Mouse (Mus musculus) kidney, embryonic 16.5 days (tissue): Measurements from ENCODE around the gene Ap3d1. TPM values are rescaled to one million over a fixed set of nuclear protein-coding genes. Genes with fewer than 3 reads are reported as not detected.

Experiments used
- ATAC-seq: fragments of 200-750 bp; cut with Nextera tagmentation; 2 replicates; pipeline ENCODE4 v1.8.0; 2017; ENCODE audit warnings: moderate TSS enrichment; ENCODE audit not compliant: low FRiP score, low TSS enrichment
- H3K27ac ChIP-seq: fragments of 300-500 bp; sonication (generic); 2 replicates; pipeline ENCODE4 v1.5.1; 2014; ENCODE audit warnings: low read length
- H3K27me3 ChIP-seq: fragments of 300-500 bp; sonication (generic); 2 replicates; pipeline ENCODE4 v1.6.1; 2014; ENCODE audit warnings: low read length, control low read depth, mixed read lengths; ENCODE audit not compliant: insufficient read depth
- H3K36me3 ChIP-seq: fragments of 300-500 bp; sonication (generic); 2 replicates; pipeline ENCODE4 v1.6.1; 2014; ENCODE audit warnings: low read length, control low read depth, mixed read lengths; ENCODE audit not compliant: insufficient read depth
- H3K4me1 ChIP-seq: fragments of 300-500 bp; sonication (generic); 2 replicates; pipeline ENCODE4 v1.6.1; 2014; ENCODE audit warnings: low read length, control low read depth, mixed read lengths; ENCODE audit not compliant: insufficient read depth
- H3K4me2 ChIP-seq: fragments of 300-500 bp; sonication (generic); replicated peaks from 2 replicates; pipeline ENCODE4 v1.6.1; 2014; ENCODE audit warnings: low read depth, low read length
- H3K4me3 ChIP-seq: fragments of 300-500 bp; sonication (generic); 2 replicates; pipeline ENCODE4 v1.5.1; 2014; ENCODE audit warnings: mild to moderate bottlenecking, low read length
- H3K9ac ChIP-seq: fragments of 300-500 bp; sonication (generic); replicated peaks from 2 replicates; pipeline ENCODE4 v1.6.1; 2014; ENCODE audit warnings: low read length
- H3K9me3 ChIP-seq: fragments of 300-500 bp; sonication (generic); 2 replicates; pipeline ENCODE4 v1.6.1; 2016; ENCODE audit warnings: low read length, control low read depth
- WGBS: fragments of 180-500 bp; shearing (Covaris S2); extraction: QIAGEN DNeasy Blood & Tissue Kit; methylation state at CpG from one replicate; pipeline ENCODE4 v1.1.7; 2014; 5-methylcytosine and 5-hydroxymethylcytosine counted together
- polyA plus RNA-seq: library from polyadenylated mRNA; unstranded; fragments of >200 nt; fragmentation: Nextera tagmentation; extraction: Ambion mirVana; gene quantifications from 2 replicates; pipeline ENCODE4 v1.2.1, GENCODE M21; 2015

Gene Ap3d1
- polyA plus RNA-seq, 1 experiment from 2014 or later, result 68.8 TPM

DNA sequence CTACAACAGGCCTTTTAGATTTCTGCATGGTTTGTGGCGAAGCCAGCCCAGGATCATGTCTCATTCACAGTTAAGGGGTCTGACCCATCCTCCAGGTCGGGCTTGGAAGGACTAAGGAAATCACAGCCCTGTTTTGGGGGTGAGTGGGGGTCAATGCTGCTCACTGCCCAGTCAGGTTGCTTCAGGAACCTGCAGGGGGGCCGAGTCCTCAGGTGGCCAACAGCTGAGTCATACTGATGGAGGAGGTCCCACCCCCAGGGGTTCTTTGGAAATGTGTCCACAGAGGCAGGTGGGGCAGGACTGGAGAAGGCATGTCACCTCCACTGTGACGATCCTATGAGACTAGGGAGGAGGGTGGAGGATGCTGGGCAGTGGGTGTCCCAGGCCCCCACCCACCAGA lies 76.6 kb downstream of the Ap3d1 start:
- 45% methylated on average over 4 of the region's 4 CpGs for WGBS
- H3K4me1 ChIP-seq, result peaks cover 40% of the 10 kb centered on the region
- no peak overlapping the region for H3K4me3 ChIP-seq
- H3K9me3 ChIP-seq, result no peaks in the 10 kb centered on the region
- H3K9ac ChIP-seq, result peak overlapping the region; percentile 51
- peaks cover 48% of the 10 kb centered on the region for H3K36me3 ChIP-seq
- no peaks in the 10 kb centered on the region for H3K27me3 ChIP-seq
- ATAC-seq, result no peak
- H3K27ac ChIP-seq, result peak overlapping the region; percentile 93
- peak overlapping the region; percentile 46 for H3K4me2 ChIP-seq

- Histone ChIP-seq H3K27ac (peak overlapping the region; percentile 93), H3K4me3 (peak overlapping the region; percentile 15; the same call in 1 of the 2 replicates), H3K4me1 (peaks cover 40% of the 10 kb centered on the region), H3K4me2 (peak overlapping the region; percentile 46), H3K36me3 (peaks cover 43% of the 10 kb centered on the region), H3K9ac (peak overlapping the region; percentile 57), H3K9me3 (no peaks in the 10 kb centered on the region), H3K27me3 (no peaks in the 10 kb centered on the region)
- peak; percentile 73 for ATAC-seq
- WGBS, result 3% methylated on average over 10 of the region's 10 CpGs
These were observed 77.1 kb downstream of the Ap3d1 start for GRCm38 (mm10) chr10:80665016-80665380.

DNA sequence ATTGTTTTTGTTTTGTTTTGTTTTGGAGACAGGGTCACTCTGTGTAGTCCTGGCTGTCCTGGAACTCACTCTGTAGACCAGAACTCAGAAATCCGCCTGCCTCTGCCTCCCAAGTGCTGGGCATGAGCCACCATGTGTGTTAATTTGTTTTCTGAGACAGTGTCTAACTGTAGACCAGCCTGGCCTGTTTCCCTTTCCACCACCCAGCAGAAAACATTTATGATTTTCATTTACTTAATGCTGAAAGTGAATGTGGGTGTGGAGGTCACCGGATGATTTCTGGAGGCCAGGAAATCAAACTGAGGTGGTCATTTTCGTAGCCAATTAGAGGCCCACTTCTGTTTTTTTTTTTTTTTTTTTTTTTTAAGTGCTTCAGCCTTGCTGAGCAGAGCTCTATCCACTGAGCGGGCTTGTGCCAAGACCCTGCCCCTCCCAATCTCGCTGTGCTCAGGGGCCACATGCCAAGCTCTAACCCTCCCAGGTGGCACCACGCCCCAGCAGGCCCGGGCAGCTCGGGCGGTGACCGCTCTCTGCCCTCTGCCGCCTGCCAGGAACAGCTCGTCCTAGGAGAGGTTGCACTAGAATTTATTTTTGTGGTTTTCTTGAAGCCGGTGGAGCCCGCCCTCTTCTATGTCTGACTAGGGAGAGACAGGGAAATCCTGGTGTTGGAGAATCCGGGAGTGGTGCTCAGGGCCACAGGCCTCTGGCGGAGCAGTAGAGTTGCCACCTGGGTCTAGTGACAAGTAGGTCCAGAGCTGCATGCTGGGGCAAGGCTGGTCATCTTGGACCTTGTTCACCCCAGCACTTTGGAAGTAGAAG lies 77.7 kb downstream of the Ap3d1 start:
- Histone ChIP-seq H3K27me3 (no peaks in the 10 kb centered on the region), H3K4me1 (peaks cover 40% of the 10 kb centered on the region), H3K27ac (peak overlapping the region; percentile 93), H3K9me3 (no peaks in the 10 kb centered on the region), H3K4me2 (peak overlapping the region; percentile 46), H3K9ac (peak overlapping the region; percentile 57), H3K36me3 (peaks cover 37% of the 10 kb centered on the region), H3K4me3 (peak overlapping the region; percentile 15; the same call in 1 of the 2 replicates)
- ATAC-seq, result peak; percentile 60
- WGBS, result 11% methylated on average over 16 of the region's 16 CpGs

DNA sequence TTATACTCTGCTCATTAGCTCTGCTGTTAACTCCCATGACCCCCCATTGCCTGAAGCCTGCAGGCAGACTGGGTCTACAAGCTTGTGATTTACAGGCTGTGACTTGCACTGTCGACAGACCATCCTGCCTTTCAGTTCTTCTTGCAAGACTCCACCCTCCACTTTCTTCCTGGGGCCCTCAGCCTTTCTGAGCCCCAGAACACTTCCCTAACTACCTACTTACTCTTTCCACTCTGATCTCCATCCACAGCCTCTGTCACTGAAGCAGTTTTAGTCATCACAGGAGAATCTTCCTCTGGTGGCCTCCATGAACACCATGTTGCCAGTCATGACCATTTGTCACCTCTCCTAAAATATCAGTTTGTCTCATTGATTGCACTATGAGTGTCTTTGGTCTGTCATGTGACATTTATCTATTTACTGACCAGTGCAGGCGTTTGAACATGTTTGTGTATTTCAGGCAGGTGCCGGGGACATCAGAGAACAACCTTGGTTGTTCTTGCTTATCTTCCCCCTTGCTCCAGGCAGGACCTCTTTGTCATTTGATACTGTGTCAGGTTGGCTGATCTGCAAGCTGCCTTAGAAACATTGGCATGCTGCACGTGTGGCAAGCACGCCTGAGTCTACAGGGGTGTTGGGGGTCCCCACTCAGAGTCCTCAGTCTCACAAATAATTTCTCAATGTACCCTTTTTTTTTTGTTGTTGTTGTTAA lies 78.4 kb downstream of the Ap3d1 start:
- Histone ChIP-seq H3K36me3 (peaks cover 30% of the 10 kb centered on the region), H3K27me3 (no peaks in the 10 kb centered on the region), H3K27ac (peak overlapping the region; percentile 93), H3K9me3 (no peaks in the 10 kb centered on the region), H3K9ac (no peak overlapping the region), H3K4me1 (peaks cover 45% of the 10 kb centered on the region), H3K4me2 (no peak overlapping the region), H3K4me3 (no peak overlapping the region)
- WGBS, result 22% methylated on average over 5 of the region's 5 CpGs
- no peak for ATAC-seq

DNA sequence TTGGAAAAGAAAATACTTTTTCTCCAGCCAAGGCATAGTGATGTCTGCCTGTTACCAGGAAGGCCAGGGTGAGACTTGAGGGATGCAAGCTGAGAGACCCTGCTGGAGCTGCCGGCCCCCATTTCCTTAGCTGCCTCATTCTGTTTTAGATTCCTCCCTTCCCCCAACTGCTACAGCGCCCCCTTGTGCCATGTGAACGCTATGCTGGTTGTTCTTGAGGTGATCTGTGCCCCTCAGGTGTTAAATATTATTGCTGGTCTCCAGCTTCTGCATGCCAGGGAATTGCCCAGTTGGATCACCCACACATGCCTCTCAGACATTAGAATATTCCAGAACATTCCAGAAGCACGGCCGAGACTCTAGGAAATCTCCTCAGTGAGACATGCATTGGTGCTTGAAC lies 80.9 kb downstream of the Ap3d1 start:
- no peaks in the 10 kb centered on the region for H3K27me3 ChIP-seq
- no peak for ATAC-seq
- H3K4me1 ChIP-seq, result peaks cover 48% of the 10 kb centered on the region
- H3K27ac ChIP-seq, result no peak overlapping the region
- peaks cover 5% of the 10 kb centered on the region; the same call in 1 of the 2 replicates for H3K36me3 ChIP-seq
- H3K9me3 ChIP-seq, result no peaks in the 10 kb centered on the region
- no peak overlapping the region for H3K4me3 ChIP-seq
- 37% methylated on average over 5 of the region's 5 CpGs for WGBS
- no peak overlapping the region for H3K9ac ChIP-seq
- H3K4me2 ChIP-seq, result no peak overlapping the region

DNA sequence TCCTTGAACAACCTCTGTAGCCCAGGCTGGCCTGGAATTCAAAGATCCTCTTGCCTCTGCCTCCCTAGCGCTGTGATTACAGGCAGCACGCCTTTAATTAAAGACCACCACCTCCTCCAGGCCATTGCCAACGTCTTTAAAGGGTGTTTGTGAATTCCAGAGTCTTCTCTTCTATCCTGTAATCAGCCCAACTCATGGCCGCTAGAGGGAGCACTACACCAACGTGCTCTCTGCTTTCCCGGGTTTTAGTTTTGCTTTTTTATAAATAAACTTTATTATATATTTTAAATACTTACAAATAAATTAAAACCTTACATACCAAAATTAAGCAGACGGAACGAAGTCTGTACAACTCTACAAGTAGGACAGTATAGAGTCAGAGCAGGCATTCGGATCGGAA lies 82.9 kb downstream of the Ap3d1 start:
- H3K4me3 ChIP-seq, result peak overlapping the region; percentile 26
- H3K27me3 ChIP-seq, result no peaks in the 10 kb centered on the region
- peaks cover 44% of the 10 kb centered on the region for H3K4me1 ChIP-seq
- no peak for ATAC-seq
- H3K9ac ChIP-seq, result peak overlapping the region; percentile 51
- peak overlapping the region; percentile 31 for H3K4me2 ChIP-seq
- H3K36me3 ChIP-seq, result no peaks in the 10 kb centered on the region
- H3K27ac ChIP-seq, result peak overlapping the region; percentile 37; the same call in 1 of the 2 replicates
- WGBS, result 14% methylated on average over 10 of the region's 10 CpGs
- H3K9me3 ChIP-seq, result no peaks in the 10 kb centered on the region

DNA sequence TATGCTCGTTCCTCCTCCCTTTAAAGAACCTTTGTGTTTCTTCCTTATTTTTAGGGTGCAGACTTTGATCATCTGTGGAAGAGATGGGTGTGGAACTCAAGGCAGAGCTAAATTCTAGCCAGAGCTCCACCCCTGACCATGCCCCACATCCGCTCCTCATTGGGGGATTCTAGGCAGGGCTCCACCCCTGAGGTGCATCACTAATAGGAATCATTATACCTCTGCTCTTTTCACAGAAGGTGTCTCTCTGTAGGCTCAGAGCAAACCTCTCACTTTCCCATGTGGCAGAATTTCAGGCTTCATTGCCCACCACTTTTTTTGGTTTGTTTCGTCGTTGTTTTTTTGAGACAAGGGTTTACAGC lies 83.2 kb downstream of the Ap3d1 start:
- Histone ChIP-seq H3K4me3 (no peak overlapping the region), H3K9ac (peak overlapping the region; percentile 51), H3K27me3 (no peaks in the 10 kb centered on the region), H3K4me1 (peaks cover 42% of the 10 kb centered on the region), H3K27ac (peak overlapping the region; percentile 37; the same call in 1 of the 2 replicates), H3K4me2 (0 out of 2 replicates have a peak overlapping the region, but pooled peaks have one; percentile 31), H3K9me3 (no peaks in the 10 kb centered on the region), H3K36me3 (no peaks in the 10 kb centered on the region)
- no peak for ATAC-seq
- WGBS, result 58% methylated on average over 4 of the region's 4 CpGs

GRCm38 (mm10) chr10:80658194-80658840 lies 83.7 kb downstream of the Ap3d1 start:
- no peak overlapping the region for H3K4me3 ChIP-seq
- H3K4me2 ChIP-seq, result no peak overlapping the region
- H3K36me3 ChIP-seq, result no peaks in the 10 kb centered on the region
- H3K9ac ChIP-seq, result peak overlapping the region; percentile 51; the same call in 1 of the 2 replicates
- 85% methylated on average over 14 of the region's 14 CpGs for whole genome bisulfite sequencing
- no peak for ATAC-seq
- H3K4me1 ChIP-seq, result peaks cover 37% of the 10 kb centered on the region
- no peak overlapping the region for H3K27ac ChIP-seq
- no peaks in the 10 kb centered on the region for H3K27me3 ChIP-seq
- H3K9me3 ChIP-seq, result no peaks in the 10 kb centered on the region
